Mouse (Mus musculus): ENCODE data around the gene Mcoln2.

Mcoln2 gene

DNA sequence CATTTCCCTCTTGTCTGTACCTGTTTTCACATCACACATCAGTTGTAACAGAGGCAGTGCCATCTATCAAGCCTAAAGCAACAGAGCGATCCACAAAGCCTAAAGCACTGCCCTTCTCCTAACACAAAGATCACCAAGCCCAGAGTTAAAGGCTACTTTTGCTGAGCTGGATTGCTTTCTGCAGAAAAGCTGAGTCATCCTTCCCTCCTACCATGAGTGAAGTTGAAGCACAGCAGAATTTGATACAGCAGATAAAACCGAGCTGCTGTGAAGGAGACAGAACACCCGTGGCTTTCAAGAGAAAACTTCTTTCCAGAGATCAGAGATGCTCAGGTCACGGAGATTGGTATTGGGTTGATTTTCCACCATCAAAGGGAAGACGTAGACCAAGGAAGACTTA is 3.5 kb upstream of the Mcoln2 start:
- no peak for DNase-seq (ENCODE audit: low spot score)

- no peak for DNase-seq (ENCODE audit: low spot score)
Observed at GRCm38 (mm10) chr3:146150058-146150400, 396 bp downstream of the Mcoln2 start.

DNA sequence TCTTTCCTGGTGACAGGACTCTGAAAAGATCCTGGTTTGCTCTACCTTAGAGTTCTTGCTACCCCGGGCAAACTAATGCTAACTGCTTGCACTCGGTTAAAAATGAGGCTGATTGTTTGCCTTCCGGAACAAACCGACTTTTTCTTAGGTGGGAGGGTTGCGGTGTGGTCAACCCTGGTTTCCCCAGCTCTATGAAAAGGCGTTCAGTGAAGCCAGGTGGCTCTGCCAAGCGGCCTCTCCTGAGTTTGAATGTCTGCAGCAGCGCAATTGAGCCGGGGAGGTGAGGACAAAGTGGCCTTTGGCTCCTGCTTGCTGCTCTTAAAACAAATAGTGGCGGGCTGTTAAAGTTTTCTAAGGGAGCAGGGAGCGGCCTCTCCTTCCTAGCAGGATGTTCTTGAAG is 927 bp downstream of the Mcoln2 start:
- DNase-seq (ENCODE audit: low spot score) = no peak

DNA sequence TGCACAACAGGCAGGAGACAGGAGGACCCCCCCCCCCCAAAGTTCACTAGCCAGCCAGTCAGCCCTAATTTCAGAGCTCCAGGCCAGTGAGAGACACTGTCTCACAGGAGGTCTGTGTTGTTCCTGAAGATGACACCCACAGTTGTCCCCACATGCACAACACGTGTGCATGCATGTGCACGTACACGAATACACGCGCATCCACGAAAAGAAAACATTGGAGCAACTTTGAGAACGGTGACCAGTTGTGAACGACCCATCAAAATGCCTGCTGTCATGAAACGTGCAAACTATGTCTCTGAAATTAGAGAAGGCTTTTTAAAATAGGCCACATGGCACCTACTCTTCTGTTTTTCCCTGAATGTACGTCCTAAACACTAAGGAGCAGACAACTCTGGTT is 1.7 kb downstream of the Mcoln2 start:
- DNase-seq (ENCODE audit: low spot score) = no peak

DNA sequence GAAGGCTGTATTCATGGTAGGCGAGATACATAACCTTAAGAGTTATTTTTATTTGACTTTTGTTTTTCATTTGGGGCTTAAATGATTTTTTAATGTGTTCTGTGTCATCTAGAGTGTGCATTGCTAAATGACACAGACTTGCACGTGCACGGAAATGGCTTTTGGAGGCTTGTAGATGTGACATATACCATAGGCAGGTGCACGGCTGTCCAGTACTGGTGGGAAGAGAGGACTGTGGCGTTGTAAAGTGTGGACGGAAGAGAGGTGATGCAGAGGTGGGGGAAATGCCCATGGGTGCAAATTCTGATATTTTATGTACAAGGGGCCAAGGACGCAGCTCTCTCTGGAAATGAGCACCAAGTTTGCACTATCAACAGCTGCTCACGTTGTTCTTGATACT is 2.1 kb downstream of the Mcoln2 start:
- no peak for DNase-seq (ENCODE audit: low spot score)

DNA sequence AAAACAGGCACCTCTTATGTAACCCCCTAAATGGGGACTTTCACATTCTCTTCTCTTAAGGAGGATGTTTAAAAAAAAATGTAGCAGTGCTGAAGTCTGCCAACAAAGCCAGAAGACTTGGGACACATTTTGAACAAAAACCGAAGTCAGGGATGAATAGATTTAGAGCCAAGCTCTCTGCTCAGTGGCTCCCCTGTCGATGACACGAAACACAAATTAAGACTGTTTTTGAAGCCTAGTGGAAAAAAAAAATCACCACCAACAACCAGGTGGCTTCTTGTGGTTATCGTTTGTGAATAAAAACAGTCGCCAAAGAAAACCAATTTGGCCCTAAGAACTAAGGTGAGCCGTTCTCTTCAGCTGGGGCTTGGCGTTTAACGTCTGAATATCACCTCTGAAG is 2.7 kb downstream of the Mcoln2 start:
- DNase-seq (ENCODE audit: low spot score) = no peak

DNA sequence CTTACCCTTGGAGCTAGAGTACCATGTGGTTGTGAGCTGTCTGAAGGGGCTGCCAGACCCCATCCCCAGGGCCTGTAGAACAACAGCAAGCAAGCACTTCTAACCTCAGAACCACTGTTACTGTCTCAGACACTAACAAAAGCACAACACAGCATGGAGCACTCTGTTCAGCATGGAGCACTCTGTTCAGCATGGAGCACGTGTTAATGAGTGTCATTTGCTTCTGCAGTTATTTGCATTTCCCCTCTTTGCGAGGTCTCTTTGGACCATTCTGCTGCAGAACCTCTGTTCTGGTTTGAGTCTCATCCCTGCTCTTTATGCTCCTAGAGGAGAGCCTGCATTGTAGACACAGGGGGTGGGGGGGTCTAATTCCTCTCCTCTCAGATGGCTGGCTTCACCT is 3.3 kb downstream of the Mcoln2 start:
- DNase-seq (ENCODE audit: low spot score) = no peak

- no peak for DNase-seq (ENCODE audit: low spot score)
Observed at GRCm38 (mm10) chr3:146153862-146154611, 4.4 kb downstream of the Mcoln2 start.

DNA sequence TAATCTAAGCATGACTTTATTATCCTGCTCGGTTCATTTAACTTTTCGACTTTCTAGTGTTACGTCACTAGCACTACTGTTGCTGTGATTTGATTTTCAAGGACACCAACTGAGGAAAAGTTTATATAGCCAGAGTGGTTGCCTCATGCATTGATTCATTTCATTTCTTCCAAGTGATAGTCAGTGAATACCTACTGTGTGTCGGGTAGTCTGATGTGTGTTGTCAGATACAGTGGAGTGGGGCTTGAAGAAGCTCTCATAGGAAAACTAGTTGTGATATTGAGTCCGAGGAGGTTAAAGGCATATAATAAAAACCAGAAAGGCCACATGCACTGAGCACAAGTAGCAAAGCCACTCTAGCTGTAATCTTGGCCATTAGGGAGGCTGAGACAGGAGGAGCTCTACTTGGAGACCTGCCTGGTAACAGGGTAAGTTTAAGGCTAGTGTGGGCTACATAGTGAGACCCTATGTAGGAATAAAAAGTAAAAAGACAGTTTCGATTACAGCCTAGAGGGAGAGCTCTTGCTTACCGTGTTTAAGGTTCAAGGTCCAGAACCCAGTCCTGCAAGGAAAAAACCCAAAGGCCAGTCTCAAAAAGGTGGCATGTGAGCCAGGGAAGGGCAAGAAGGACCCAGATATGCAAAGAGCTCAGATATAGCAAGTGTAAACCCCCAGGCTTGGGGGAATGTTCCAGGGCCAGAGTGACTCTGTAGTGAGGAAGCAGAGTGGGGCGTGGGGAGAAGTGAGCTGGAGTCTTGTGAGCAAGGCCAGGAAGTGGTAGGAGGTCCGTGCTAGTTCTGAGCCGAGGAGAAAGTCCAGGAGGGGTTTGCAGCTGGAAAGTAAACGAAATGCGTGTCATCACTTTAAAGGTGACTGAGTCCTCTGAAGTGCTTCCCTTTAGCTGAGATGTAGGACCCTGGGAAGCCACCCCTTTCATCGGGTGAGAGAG is 6.3 kb downstream of the Mcoln2 start:
- DNase-seq (ENCODE audit: low spot score) = no peak

DNA sequence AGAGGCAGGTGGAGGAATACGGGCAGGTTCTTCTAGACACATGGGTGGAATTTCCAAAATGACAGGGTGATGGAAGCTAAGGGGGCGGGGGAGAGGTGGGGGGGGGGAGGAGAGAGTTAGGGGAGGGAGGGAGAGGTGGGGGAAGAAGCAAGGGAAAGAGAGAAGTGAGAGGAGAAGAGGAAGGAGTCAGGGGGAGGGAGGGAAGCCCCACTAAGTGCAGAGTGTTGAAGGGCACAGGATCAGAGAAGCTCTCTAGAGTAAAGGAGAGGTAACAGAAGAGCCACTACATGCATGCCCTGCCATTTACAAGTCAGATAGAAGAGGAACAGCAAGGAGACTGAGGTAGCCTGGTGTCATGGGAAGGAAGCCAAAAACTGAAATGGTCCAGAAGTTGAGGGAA is 7.2 kb downstream of the Mcoln2 start:
- DNase-seq (ENCODE audit: low spot score) = no peak

GRCm38 (mm10) chr3:146158039-146158438 is 8.4 kb downstream of the Mcoln2 start:
- DNase-seq (ENCODE audit: low spot score) = no peak

DNA sequence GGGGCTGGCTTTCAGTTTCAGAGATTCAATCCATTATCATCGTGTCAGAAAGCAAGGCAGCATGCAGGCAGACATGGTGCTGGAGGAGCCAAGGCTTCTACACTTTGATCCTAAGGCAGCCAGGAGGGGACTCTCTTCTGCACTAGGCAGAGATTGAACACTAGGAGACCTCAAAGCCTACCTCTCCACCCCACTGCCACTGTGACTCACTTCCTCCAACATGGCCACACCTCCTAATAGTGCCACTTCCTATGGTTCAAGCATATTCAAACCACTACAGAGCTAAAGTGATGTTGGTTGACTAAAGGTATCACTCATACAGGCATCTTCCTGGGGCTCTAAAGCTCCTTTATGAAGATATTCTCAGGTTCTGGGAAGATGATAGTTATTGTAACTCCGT is 9.7 kb downstream of the Mcoln2 start:
- DNase-seq (ENCODE audit: low spot score) = no peak

- DNase-seq (ENCODE audit: low spot score) = no peak
Observed at GRCm38 (mm10) chr3:146162197-146162596, 12.6 kb downstream of the Mcoln2 start.

- DNase-seq (ENCODE audit: low spot score) = no peak
Observed at GRCm38 (mm10) chr3:146169356-146169755, 19.7 kb downstream of the Mcoln2 start.

GRCm38 (mm10) chr3:146173030-146173429 is 23.4 kb downstream of the Mcoln2 start:
- DNase-seq (ENCODE audit: low spot score) = no peak

- no peak for DNase-seq (ENCODE audit: low spot score)
Observed at GRCm38 (mm10) chr3:146174215-146174614, 24.6 kb downstream of the Mcoln2 start.

GRCm38 (mm10) chr3:146177295-146177694 is 27.7 kb downstream of the Mcoln2 start:
- no peak for DNase-seq (ENCODE audit: low spot score)

DNA sequence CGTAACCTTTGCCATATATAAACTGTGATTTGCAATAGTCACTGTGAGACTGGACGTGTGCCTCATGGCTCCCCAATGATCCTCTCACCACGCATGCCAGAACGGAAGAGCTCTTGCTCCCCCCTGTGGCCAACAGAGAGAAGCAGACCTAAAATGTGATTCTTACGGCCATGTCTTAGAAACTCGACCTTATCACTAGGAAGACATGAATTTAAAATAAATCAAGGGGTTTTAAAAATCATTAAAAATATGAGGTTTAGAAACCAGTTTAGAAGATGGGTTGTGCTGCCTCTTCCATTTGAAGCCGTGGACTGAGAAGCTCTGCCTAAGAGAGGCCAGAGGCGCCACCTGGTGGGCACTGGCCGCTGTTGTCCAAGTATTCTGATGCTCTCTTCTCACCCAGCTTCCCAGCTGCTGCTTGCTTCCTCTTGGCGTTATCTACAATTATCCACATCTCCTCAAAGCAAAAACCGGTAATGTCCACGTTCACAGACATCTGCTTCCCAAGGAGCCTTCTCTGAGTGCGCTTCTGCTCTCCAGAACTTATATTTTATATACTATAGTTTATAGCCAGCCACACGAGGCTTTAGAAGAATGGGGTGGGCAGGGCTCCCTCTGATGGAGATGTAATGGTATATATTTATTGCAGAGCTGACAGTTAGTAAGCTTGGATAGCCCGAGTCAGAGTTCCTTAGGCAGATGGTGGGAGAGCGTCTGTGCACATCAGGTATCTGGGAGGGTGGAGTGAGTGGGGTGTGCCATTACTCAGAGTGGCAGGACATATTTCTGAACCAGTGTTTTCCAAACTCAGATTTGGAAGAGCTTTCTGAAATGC is 28.3 kb downstream of the Mcoln2 start:
- DNase-seq (ENCODE audit: low spot score) = peak; percentile 64

DNA sequence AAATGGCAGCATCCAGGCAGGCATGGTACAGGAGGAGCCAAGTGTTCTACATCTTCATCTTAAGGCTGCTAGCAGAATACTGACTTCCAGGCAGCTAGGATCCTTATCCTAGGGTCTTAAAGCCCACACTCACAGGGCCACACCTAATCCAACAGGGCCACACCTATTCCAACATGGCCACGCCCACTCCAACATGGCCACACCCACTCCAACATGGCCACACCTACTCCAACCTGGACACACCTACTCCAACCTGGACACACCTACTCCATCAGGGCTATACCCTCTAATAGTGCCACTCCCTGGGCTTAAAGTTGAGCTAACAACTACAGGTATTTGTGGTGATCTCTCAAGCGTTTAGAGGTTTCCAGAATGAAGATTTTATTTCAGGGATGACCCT is 30.7 kb downstream of the Mcoln2 start:
- DNase-seq (ENCODE audit: low spot score) = no peak

GRCm38 (mm10) chr3:146180986-146181385 is 31.4 kb downstream of the Mcoln2 start:
- DNase-seq (ENCODE audit: low spot score) = no peak

- peak; percentile 47 for DNase-seq (ENCODE audit: low spot score)
Observed at GRCm38 (mm10) chr3:146184992-146185657, 35.5 kb downstream of the Mcoln2 start.

GRCm38 (mm10) chr3:146186033-146186432 is 36.4 kb downstream of the Mcoln2 start:
- no peak for DNase-seq (ENCODE audit: low spot score)
